Mouse (Mus musculus) kidney, adult 10 weeks (tissue): Measurements from ENCODE around the gene Arntl. TPM values are rescaled to one million over a fixed set of nuclear protein-coding genes. Genes with fewer than 3 reads are reported as not detected.

Source experiments
- polyA plus RNA-seq: library from polyadenylated mRNA; stranded (reverse); fragments of 350-450 nt; fragmentation: Illumina TruSeq; extraction: RNeasy Lipid Tissue Mini Kit (QIAGEN cat#74804); gene quantifications from one replicate; pipeline ENCODE4 v1.2.3, GENCODE M21; 2014; ENCODE audit warnings: low read depth, low replicate concordance

The Arntl gene
- polyA plus RNA-seq, result 36.9 TPM

DNA sequence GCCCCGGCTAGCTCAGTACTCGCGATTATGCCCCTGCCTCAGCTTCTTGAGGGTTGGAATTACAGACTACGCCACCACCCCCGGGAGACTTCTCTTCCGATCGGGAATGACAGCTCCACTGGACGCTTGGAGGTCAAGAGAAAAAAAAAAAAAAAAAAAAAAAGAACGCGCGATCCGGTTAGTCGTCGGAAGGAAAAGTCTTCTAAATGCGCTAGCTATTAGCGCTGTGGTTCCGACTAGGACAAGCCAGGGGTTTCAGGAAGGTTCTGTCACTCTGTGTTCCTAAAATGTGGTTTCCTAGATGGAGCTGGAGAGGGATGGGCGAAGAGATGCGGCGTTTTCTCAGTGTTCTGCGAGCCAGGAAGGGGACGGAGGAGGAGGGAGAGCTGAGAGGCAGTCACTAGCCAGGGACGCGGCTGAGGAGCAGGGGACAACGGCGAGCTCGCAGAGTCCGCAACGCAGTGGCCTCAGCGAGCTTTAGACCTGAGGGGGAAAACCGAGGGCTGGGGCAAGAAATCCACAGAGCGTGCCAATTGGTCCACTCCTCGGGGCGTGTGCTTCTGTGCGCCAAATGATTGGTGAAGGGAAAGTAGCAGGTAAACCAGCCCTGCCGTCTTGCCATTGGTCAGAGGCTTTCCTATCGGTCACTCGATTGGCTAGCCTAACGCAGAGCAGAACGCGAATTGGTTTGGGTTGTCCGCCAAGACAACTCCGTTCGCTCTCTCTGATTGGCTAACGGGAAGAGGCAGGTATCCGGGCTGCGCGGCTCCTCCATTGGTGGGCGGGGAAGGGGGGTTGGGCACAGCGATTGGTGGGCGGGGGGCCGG lies at the start of gene Arntl:
Arntl (plus strand) TSS at position 822 of the 827 bp plus-strand sequence.

Other genes starting within 250 kb of the Arntl start
- gene Btbd10, start 161.9 kb downstream of the Arntl start, polyA plus RNA-seq, result 20.3 TPM
- not detected for gene Pth, start 181.1 kb downstream of the Arntl start, polyA plus RNA-seq